Mouse (Mus musculus) G1E (cell line): ENCODE results near the gene Cyp4a31.

Experiments
- CTCF ChIP-seq: IDR thresholded peaks from 2 replicates; pipeline ENCODE4 v1.5.1; 2012; ENCODE audit warnings: low read depth, low read length, inconsistent platforms, mixed read lengths
- GATA1 ChIP-seq: IDR thresholded peaks from 2 replicates; pipeline ENCODE4 v1.6.1; 2012; ENCODE audit warnings: borderline replicate concordance, low read length, inconsistent platforms, mixed read lengths
- GATA2 ChIP-seq: IDR thresholded peaks from 2 replicates; pipeline ENCODE4 v1.6.1; 2012; ENCODE audit warnings: low read depth, low read length, inconsistent platforms, borderline replicate concordance
- POLR2AphosphoS5 ChIP-seq: IDR thresholded peaks from 2 replicates; pipeline ENCODE4 v1.6.1; 2012; ENCODE audit warnings: low read depth, low read length, inconsistent platforms; ENCODE audit not compliant: insufficient replicate concordance
- TAL1 ChIP-seq: conservative IDR thresholded peaks from 2 replicates; pipeline ENCODE4 v1.6.1; 2012; ENCODE audit warnings: low read depth, low read length, inconsistent platforms, mixed read lengths

GRCm38 (mm10) chr4:115575255-115575654, 11.8 kb downstream of the Cyp4a31 start:
- TF ChIP-seq CTCF (no peak), POLR2AphosphoS5 (no peak), TAL1 (no peak), GATA1 (no peak), GATA2 (no peak)
